Mouse (Mus musculus) liver, adult 2 months (tissue): ENCODE measurements around the gene Dhh.

ENCODE experiments used
- CTCF ChIP-seq: fragments of 200-500 bp; IDR thresholded peaks from 2 replicates; pipeline ENCODE4 v1.5.1; 2011; ENCODE audit warnings: low read depth, low read length, control low read depth
- POLR2A ChIP-seq: fragments of 200-500 bp; IDR thresholded peaks from 2 replicates; pipeline ENCODE4 v1.6.1; 2011; ENCODE audit warnings: low read length, control low read depth; ENCODE audit not compliant: insufficient read depth; ENCODE audit errors: extremely low read depth

GRCm38 (mm10) chr15:98916016-98916415 is 17.7 kb upstream of the Dhh start:
- no peak for TF ChIP-seq CTCF
- TF ChIP-seq POLR2A = no peak
